Mouse (Mus musculus) C2C12 (cell line): ENCODE measurements around the gene Pla2g4d.

Source experiments
- CTCF ChIP-seq: IDR thresholded peaks from one replicate; pipeline ENCODE4 v1.5.1; 2011; ENCODE audit not compliant: control insufficient read depth, insufficient read depth, insufficient read length
- MAX ChIP-seq: IDR thresholded peaks from one replicate; pipeline ENCODE4 v1.6.1; 2011; ENCODE audit warnings: mild to moderate bottlenecking, control low read depth
- USF1 ChIP-seq: IDR thresholded peaks from one replicate; pipeline ENCODE4 v1.6.1; 2011; ENCODE audit warnings: low read depth, mild to moderate bottlenecking, control low read depth, moderate library complexity

DNA sequence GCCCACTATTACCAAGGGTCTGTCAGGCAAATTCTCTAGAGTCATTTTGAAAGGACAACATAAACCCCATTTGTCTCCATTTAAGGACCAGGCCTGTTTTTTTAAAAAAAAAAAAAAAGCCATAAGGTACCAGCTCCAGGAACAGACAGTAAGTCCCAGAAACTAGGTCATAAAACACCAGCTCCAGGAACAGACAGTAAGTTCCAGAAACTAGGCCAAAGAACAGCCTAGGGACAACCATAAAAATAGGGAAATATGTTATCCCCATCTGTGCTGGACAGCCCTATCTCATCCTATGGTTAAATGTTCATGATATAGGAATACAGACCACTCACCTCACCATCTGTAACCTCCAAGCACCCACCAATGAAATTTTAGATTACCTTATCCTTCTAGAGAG is 32.7 kb downstream of the Pla2g4d start:
- TF ChIP-seq CTCF (no peak), USF1 (no peak), MAX (no peak)
